Mouse (Mus musculus): ENCODE measurements around the gene Cdc42ep5. TPM values are rescaled to one million over a fixed set of nuclear protein-coding genes. Genes with fewer than 3 reads are reported as not detected.

Cdc42ep5 gene
- polyA plus RNA-seq, 1 experiment from 2014 or later = 40.3 TPM

DNA sequence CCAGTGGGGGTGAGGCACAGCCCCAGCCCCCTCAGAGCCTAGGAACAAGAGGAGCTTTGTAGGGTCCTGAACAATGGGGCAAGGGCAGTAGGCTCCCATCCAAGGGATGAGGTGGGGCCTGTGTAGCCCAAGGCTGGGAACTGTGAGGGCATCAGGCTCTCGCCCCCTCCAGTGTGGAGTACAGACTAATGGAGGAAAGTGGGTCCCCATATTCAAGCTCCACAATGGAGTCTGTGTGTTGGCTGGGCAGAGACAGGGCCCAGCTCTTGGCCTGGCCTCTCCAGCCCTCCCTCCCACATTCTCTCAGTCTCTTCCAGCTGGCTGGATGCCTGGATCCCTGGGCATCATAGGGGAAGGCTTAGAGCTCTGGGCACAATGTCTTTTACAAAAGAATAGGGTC lies 40.9 kb downstream of the Cdc42ep5 start:
- Histone ChIP-seq H3K27ac (no peak overlapping the region), H3K4me3 (replicated peaks) (no peak overlapping the region), H3K9ac (replicated peaks) (no peak overlapping the region), H3K27me3 (peaks cover 54% of the 10 kb centered on the region), H3K9me3 (no peaks in the 10 kb centered on the region), H3K36me3 (no peaks in the 10 kb centered on the region), H3K4me2 (no peak overlapping the region), H3K4me1 (replicated peaks) (peaks cover 14% of the 10 kb centered on the region)
- 90% methylated on average over 1 of the region's 1 CpGs for WGBS
- ATAC-seq (ENCODE audit: insufficient number of reproducible peaks, insufficient read depth, low FRiP score, low TSS enrichment, low read depth) = peak; percentile 43; the same call in 1 of the 2 replicates

DNA sequence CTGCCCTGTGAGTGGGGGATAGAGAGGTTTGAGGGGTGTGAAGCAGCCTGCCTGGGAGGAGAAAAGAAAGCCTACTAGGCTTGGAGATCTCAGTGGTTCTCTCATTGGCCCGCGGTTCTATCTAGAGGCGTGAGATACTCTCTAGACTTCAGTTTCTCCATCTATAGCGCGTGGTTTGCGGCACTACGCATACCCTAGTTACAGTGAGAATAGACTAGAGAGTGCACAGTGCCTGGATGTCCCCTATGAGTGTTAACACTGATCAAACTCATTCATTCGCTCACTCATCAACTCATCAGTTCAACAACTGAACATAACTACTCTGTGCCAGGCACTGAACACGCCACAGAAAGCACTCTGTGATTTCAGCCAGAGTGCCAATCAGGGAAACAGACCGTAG lies 41.9 kb downstream of the Cdc42ep5 start:
- no peak overlapping the region for H3K27ac ChIP-seq
- no peak for ATAC-seq (ENCODE audit: insufficient number of reproducible peaks, insufficient read depth, low FRiP score, low TSS enrichment, low read depth)

DNA sequence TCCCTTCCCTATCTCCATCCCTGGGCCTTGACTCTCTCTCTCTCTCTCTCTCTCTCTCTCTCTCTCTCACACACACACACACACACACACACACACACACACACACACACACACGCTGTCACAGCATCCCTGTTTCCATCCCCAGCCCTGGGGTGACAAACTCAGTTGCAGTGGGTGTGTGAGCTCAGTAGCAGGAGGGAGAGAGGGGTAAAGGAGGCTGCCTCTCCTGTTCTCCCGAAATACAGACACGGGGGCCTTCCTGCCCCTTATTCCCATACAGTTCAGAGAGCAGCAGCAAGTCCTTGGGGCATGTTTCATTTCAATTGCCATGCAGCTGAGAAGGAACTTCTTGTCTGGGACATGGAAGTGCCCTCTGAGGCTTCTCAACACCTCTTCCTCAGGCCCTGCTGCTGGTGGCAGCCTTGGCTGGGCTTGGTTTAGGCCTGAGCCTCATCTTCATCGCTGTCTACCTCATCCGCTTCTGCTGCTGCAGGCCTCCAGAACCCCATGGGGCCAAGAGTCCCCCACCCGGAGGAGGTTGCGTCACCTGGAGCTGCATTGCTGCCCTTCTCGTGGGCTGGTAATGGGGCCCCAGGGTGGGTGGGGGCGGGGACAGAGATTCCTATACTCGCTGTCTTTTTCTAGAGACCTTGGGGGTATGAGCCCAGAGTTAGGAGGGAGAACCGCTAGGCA lies 42.4 kb downstream of the Cdc42ep5 start:
- no peak for ATAC-seq (ENCODE audit: insufficient number of reproducible peaks, insufficient read depth, low FRiP score, low TSS enrichment, low read depth)
- Histone ChIP-seq H3K9ac (replicated peaks) (no peak overlapping the region), H3K4me3 (replicated peaks) (no peak overlapping the region), H3K4me2 (no peak overlapping the region), H3K27ac (no peak overlapping the region), H3K4me1 (replicated peaks) (peaks cover 14% of the 10 kb centered on the region), H3K9me3 (no peaks in the 10 kb centered on the region), H3K36me3 (no peaks in the 10 kb centered on the region), H3K27me3 (peaks cover 61% of the 10 kb centered on the region)
- WGBS = 63% methylated on average over 11 of the region's 11 CpGs

More for the DNA sequence above, 41.9 kb downstream of the Cdc42ep5 start:
- Histone ChIP-seq H3K36me3 (no peaks in the 10 kb centered on the region), H3K27me3 (peaks cover 61% of the 10 kb centered on the region), H3K9me3 (no peaks in the 10 kb centered on the region), H3K4me3 (replicated peaks) (no peak overlapping the region), H3K4me1 (replicated peaks) (peaks cover 14% of the 10 kb centered on the region), H3K9ac (replicated peaks) (no peak overlapping the region), H3K4me2 (no peak overlapping the region)
- WGBS = 88% methylated on average over 10 of the region's 10 CpGs

DNA sequence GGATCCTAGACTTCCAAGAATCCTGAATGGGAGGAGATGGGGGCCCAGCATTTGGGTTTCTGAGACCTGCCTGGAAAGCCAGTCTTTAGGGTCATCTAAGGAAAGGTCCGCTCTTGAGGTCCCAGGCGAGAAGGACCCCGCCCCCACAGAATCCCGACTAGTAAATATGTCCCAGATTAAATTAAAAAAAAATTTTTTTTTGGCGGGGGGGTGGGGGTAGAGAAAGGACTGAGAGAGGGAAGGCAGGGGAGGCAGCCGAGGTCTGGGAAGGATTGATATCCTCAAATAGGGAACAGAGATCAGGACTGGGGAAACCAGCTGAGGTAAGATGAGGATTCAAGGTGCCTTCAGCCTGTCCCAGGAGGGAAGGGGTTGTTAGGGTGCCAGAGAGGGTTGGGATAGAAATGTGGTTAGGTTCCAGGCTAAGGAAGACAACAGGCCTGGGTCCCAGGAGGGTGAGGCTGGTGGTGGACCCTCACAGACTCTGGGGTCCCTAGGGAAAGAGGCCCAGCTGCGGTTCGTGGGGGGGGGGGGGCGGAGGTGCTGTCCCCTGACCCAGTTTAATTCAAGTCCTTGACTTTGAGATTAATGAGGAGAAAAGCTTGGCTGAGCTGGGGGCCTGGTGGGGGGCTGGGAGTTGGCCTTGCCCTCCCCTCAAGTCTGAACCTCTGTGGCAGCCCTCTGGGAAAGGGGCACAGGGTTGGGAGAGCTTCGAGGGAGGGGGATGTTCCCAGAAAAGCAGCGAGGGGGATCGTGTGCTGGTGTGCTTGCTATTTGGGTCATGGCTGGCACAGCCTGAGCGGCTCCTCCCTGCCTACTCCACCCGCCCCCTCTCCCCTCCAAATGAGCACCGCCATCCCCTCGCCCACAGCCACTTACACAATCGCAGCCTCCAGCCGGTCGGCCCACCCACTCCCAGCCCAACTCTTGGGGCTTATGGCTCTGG lies 44.4 kb downstream of the Cdc42ep5 start:
- H3K36me3 ChIP-seq = no peaks in the 10 kb centered on the region
- no peak overlapping the region for H3K27ac ChIP-seq
- ATAC-seq (ENCODE audit: insufficient number of reproducible peaks, insufficient read depth, low FRiP score, low TSS enrichment, low read depth) = no peak
- no peaks in the 10 kb centered on the region for H3K9me3 ChIP-seq
- peak overlapping the region; percentile 42; the same call in 1 of the 2 replicates for H3K4me3 ChIP-seq (replicated peaks)
- no peak overlapping the region for H3K9ac ChIP-seq (replicated peaks)
- WGBS = 18% methylated on average over 19 of the region's 19 CpGs
- peaks cover 57% of the 10 kb centered on the region for H3K27me3 ChIP-seq
- peak overlapping the region; percentile 68 for H3K4me2 ChIP-seq
- H3K4me1 ChIP-seq (replicated peaks) = peaks cover 14% of the 10 kb centered on the region

DNA sequence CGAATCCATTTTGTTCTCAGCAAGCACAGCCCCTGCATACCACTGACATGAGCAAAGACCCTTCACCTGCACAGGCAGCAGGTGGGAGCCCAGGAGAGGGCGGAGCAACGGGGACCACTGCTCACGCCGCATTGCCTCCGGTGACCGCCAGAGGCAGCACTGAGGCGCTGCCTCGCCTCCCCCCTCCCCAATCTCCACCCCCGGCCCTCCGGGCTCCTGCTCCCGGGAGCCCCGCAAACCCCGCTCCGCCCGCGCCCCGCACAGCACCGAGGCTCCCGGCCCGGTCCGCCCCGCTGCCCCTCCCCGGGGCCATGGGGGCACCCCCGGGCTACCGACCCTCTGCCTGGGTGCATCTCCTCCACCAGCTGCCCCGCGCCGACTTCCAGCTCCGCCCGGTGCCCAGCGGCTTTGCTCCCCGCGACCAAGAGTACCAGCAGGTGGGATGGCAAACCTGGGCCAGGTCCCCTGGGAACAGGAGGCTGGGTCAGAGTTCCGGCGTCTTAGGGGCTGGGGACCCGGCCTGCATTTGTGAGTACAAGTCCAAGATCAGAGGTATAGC lies 45.2 kb downstream of the Cdc42ep5 start, which contains the start of gene Ttyh1:
TSS of gene Ttyh1 (plus strand) at position 65 of the 559 bp plus-strand sequence.
- H3K27ac ChIP-seq = no peak within 1 kb of the TSS
- H3K9ac ChIP-seq (replicated peaks) = peak within 1 kb of the TSS; percentile 52
- H3K36me3 ChIP-seq = no peaks in the 10 kb centered on the region
- H3K4me2 ChIP-seq = peak within 1 kb of the TSS; percentile 68
- no peak for ATAC-seq (ENCODE audit: insufficient number of reproducible peaks, insufficient read depth, low FRiP score, low TSS enrichment, low read depth)
- no peaks in the 10 kb centered on the region for H3K9me3 ChIP-seq
- WGBS = 2% methylated on average over 37 of the region's 37 CpGs
- H3K4me1 ChIP-seq (replicated peaks) = peaks cover 8% of the 10 kb centered on the region
- peaks cover 57% of the 10 kb centered on the region for H3K27me3 ChIP-seq
- H3K4me3 ChIP-seq (replicated peaks) = peak within 1 kb of the TSS; percentile 42

GRCm38 (mm10) chr7:4117050-4117814 lies 47.4 kb downstream of the Cdc42ep5 start:
- Histone ChIP-seq H3K9ac (replicated peaks) (no peak overlapping the region), H3K9me3 (no peaks in the 10 kb centered on the region), H3K27ac (no peak overlapping the region), H3K27me3 (peaks cover 42% of the 10 kb centered on the region), H3K4me2 (no peak overlapping the region), H3K4me3 (replicated peaks) (no peak overlapping the region), H3K4me1 (replicated peaks) (peaks cover 5% of the 10 kb centered on the region), H3K36me3 (no peaks in the 10 kb centered on the region)
- no peak for ATAC-seq (ENCODE audit: insufficient number of reproducible peaks, insufficient read depth, low FRiP score, low TSS enrichment, low read depth)
- 63% methylated on average over 8 of the region's 8 CpGs for WGBS

DNA sequence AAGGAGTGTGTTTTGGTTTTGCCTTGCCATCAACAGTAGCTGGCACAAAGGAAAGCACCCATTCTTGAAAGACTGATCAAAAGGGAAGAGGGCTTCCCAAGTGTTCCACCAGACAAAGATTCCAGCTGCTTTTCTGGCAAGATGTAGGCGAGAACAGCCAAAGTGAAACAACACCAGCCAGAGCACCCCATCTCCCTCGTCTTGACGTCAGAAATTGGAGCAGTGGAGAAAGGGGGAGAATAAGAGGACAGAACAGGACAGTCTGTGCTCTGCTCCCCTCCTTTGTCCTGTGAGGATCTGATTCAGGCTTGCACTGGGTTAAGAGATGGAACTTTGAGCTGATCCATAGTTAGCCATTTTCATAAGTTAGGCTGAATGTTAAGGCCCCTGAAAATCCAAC lies 52.9 kb downstream of the Cdc42ep5 start:
- ATAC-seq (ENCODE audit: insufficient number of reproducible peaks, insufficient read depth, low FRiP score, low TSS enrichment, low read depth) = no peak
- no peaks in the 10 kb centered on the region for H3K9me3 ChIP-seq
- no peak overlapping the region for H3K4me3 ChIP-seq (replicated peaks)
- H3K9ac ChIP-seq (replicated peaks) = no peak overlapping the region
- no peaks in the 10 kb centered on the region for H3K4me1 ChIP-seq (replicated peaks)
- H3K27ac ChIP-seq = no peak overlapping the region
- H3K27me3 ChIP-seq = no peaks in the 10 kb centered on the region
- no peaks in the 10 kb centered on the region for H3K36me3 ChIP-seq
- no peak overlapping the region for H3K4me2 ChIP-seq
- WGBS = 59% methylated on average over 3 of the region's 3 CpGs

DNA sequence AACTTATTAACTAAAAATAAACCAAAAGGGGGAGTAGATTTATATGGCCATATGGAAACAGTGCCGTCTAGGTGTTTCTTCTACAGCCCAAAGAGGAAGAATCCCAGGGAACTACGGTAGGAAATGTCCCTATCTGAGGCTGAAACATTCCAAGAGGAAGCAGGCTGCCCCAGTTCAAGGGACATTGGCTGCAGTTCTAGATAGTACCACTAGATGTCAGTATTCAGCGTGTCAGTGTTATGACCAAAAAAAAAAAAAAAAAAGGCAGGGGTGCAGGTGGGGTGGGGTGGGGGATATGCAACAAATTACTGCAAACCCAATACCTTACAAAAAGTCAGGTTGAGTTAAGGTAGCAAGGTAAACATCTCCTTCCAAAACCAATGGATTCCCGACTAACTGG lies 61.2 kb downstream of the Cdc42ep5 start:
- ATAC-seq (ENCODE audit: insufficient number of reproducible peaks, insufficient read depth, low FRiP score, low TSS enrichment, low read depth) = no peak
- H3K27me3 ChIP-seq = no peaks in the 10 kb centered on the region
- H3K4me1 ChIP-seq (replicated peaks) = no peaks in the 10 kb centered on the region
- WGBS = 22% methylated on average over 4 of the region's 4 CpGs
- H3K27ac ChIP-seq = no peak overlapping the region
- no peaks in the 10 kb centered on the region for H3K36me3 ChIP-seq
- no peak overlapping the region for H3K9ac ChIP-seq (replicated peaks)
- H3K4me3 ChIP-seq (replicated peaks) = no peak overlapping the region
- H3K9me3 ChIP-seq = no peaks in the 10 kb centered on the region
- no peak overlapping the region for H3K4me2 ChIP-seq

Other genes with a start within 250 kb of the Cdc42ep5 start
- gene Lilra6, start 249.4 kb downstream of the Cdc42ep5 start, polyA plus RNA-seq (2016; fragmentation: Nextera tagmentation; extraction: Ambion mirVana) = 0.12 TPM in 1 of 2 replicates, not detected in the other
- 0.51 TPM in 1 of 2 replicates, not detected in the other for gene Lair1, start 101.7 kb downstream of the Cdc42ep5 start, polyA plus RNA-seq (2016; fragmentation: Nextera tagmentation; extraction: Ambion mirVana)
- gene Ttyh1, start 45.5 kb downstream of the Cdc42ep5 start, polyA plus RNA-seq (2016; fragmentation: Nextera tagmentation; extraction: Ambion mirVana) = 1.6 and 1.9 TPM in 2 replicates
- 62.2 and 80.5 TPM in 2 replicates for gene Leng8, start 27.8 kb downstream of the Cdc42ep5 start, polyA plus RNA-seq (2016; fragmentation: Nextera tagmentation; extraction: Ambion mirVana)
- gene Leng9, start 14.5 kb downstream of the Cdc42ep5 start, polyA plus RNA-seq (2016; fragmentation: Nextera tagmentation; extraction: Ambion mirVana) = 2.3 and 3.2 TPM in 2 replicates
- gene Lilra5, start 72.9 kb upstream of the Cdc42ep5 start, polyA plus RNA-seq (2016; fragmentation: Nextera tagmentation; extraction: Ambion mirVana) = not detected in 2 replicates
- not detected in 2 replicates for gene Ncr1, start 172.9 kb upstream of the Cdc42ep5 start, polyA plus RNA-seq (2016; fragmentation: Nextera tagmentation; extraction: Ambion mirVana)
- 0.22 and 0.65 TPM in 2 replicates for gene Gp6, start 232.9 kb upstream of the Cdc42ep5 start, polyA plus RNA-seq (2016; fragmentation: Nextera tagmentation; extraction: Ambion mirVana)